13 mouse cellular contexts compared by ENCODE assay signal in the genomic region with DNA sequence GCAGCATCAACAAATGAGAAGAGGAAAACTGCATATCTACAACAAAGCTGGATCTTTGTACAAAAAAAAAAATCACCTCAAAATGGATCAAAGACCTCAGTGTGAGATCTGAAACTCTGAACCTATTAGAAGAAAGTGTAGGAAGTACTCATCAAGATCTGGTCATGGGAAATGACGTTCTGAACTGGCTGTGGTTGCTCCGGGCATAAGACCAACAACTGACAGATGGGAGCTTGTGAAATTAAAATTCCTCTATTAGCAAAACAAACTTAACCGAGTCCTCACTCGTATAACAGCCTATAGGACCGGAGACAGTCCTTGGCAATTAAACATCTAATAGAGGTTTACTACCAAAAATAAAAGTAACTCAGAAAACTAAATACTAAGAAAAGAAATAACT.
DNase-seq lines count a peak whose midpoint lies in the region; ATAC-seq lines count a peak whose summit lies in the region.
"Had no signal": no experiment of that assay in that cellular context is flagged by ENCODE, and none has a peak within 500 bp of the region (broad histone marks: within the 10 kb centered on the region; RNA-seq: fewer than 3 reads in every experiment).

No protein-coding gene starts in this region.

- no peaks in the 10 kb centered on the region for H3K36me3 ChIP-seq in kidney, embryonic 16.5 days (ENCODE audit: insufficient read depth, low read length)
- H3K36me3 ChIP-seq: neural tube, embryonic 13.5 days had no signal

- 62% methylated on average over 5 of the region's 5 CpGs for WGBS in kidney, embryonic 16.5 days

- H3K4me3 ChIP-seq in kidney, embryonic 16.5 days (ENCODE audit: low read length), result no peak overlapping the region
- H3K4me3 ChIP-seq: neural tube, embryonic 13.5 days had no signal

- no peaks in the 10 kb centered on the region for H3K27me3 ChIP-seq in kidney, embryonic 16.5 days (ENCODE audit: insufficient read depth, low read length)
- H3K27me3 ChIP-seq: neural tube, embryonic 13.5 days had no signal

- no peak overlapping the region for H3K9ac ChIP-seq in kidney, embryonic 16.5 days (replicated peaks; ENCODE audit: low read length)
- H3K9ac ChIP-seq: neural tube, embryonic 13.5 days had no signal

- intact Hi-C loops in gastrocnemius, postnatal 36 days (cut with DNase I), result no loop called here

- H3K4me2 ChIP-seq in kidney, embryonic 16.5 days (replicated peaks; ENCODE audit: low read depth, low read length), result no peak overlapping the region
- H3K4me2 ChIP-seq: liver, embryonic 11.5 days; midbrain, embryonic 11.5 days; neural tube, embryonic 13.5 days had no signal

- DNase-seq in kidney, adult 9 months, result peak; percentile 26
- peak; percentile 28 for DNase-seq in T-cell, adult 2 months (ENCODE audit: low spot score)
- peak; percentile 63 for DNase-seq in kidney, postnatal 4 days
- DNase-seq in gastrocnemius, postnatal 36 days, result no peak
- no peak for DNase-seq in right cerebral cortex, postnatal 14 days
- DNase-seq: gastrocnemius, postnatal 14 days; right cerebral cortex, adult 18-20 months had no signal

- ATAC-seq in kidney, embryonic 16.5 days (ENCODE audit: low FRiP score, low TSS enrichment), result no peak
- peak; percentile 89 for ATAC-seq in common myeloid progenitor, adult 5-6 weeks (replicated peaks; ENCODE audit: low read depth, poor library complexity, severe bottlenecking)
- ATAC-seq: hindbrain, embryonic 16.5 days had no signal

- no peak overlapping the region for H3K27ac ChIP-seq in kidney, embryonic 16.5 days (ENCODE audit: low read length)
- H3K27ac ChIP-seq: neural tube, embryonic 13.5 days had no signal

- no peaks in the 10 kb centered on the region for H3K4me1 ChIP-seq in kidney, embryonic 16.5 days (ENCODE audit: insufficient read depth, low read length)
- H3K4me1 ChIP-seq: neural tube, embryonic 13.5 days had no signal

- no peaks in the 10 kb centered on the region for H3K9me3 ChIP-seq in kidney, embryonic 16.5 days (ENCODE audit: low read length)
- H3K9me3 ChIP-seq: neural tube, embryonic 13.5 days had no signal

Comparison
In these comparisons a context has a peak if more than half of its experiments do, and no peak if none do; other contexts are left out.
1. DNase-seq: peak in kidney, adult 9 months (single experiment), T-cell, adult 2 months (single experiment) and kidney, postnatal 4 days (2 of 2); none in gastrocnemius, postnatal 36 days (0 of 2) and right cerebral cortex, postnatal 14 days (single experiment).